Mouse (Mus musculus): ENCODE measurements around the gene Sco1. TPM values are rescaled to one million over a fixed set of nuclear protein-coding genes. Genes with fewer than 3 reads are reported as not detected.
"Not testable (repeated sequence)": the region's sequence is repeated elsewhere in the genome, so short reads cannot be mapped to it uniquely, and the experiment has no call there.

The Sco1 gene
- polyA plus RNA-seq, 1 experiment = 0.09 TPM

DNA sequence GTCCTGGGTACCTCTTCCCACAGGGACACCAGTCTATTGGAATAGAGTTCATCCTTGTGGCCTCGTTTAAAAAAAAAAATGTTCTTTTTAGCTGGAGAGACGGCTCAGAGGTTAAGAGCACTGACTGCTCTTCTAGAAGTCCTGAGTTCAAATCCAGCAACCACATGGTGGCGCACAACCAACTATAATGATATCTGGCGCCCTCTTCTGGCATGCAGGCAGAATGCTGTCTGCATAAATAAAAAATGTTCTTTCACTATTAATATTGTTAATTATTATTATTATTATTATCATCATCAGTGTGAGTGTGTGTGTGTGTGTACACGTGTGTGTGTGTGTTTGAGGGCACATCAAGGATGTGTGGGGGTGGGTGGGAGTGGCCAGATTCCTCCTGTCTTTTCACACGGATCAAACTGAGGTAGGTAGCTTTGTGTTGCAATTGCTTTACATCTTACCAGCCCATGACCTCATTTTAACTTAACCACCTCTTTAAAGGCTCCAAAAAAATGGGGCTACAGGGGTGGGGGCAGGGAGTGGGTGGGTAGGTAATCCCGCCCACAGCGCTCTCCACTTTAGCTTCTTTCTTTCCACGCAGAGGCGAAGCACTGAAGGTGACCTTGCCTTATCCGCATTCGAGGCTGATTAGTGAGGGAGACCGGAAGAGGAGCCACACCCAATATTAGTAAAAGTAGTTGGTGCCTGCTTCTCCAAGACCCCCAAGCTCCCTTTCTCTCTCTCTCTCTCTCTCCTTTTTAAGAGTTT lies 29.9 kb upstream of the Sco1 start:
- Histone ChIP-seq H3K4me3 (replicated peaks) (no peak overlapping the region), H3K36me3 (ENCODE audit: control insufficient read depth) (no peaks in the 10 kb centered on the region), H3K27me3 (ENCODE audit: control insufficient read depth) (peaks cover 8% of the 10 kb centered on the region), H3K4me1 (ENCODE audit: control insufficient read depth) (peaks cover 20% of the 10 kb centered on the region), H3K9me3 (ENCODE audit: control insufficient read depth, low read length) (no peaks in the 10 kb centered on the region)
- TF ChIP-seq TAL1 (IDR thresholded peaks at IDR 0.05; ENCODE audit: low read length) = no peak
- TF ChIP-seq GATA1 (IDR thresholded peaks at IDR 0.05; ENCODE audit: low read length) = no peak

DNA sequence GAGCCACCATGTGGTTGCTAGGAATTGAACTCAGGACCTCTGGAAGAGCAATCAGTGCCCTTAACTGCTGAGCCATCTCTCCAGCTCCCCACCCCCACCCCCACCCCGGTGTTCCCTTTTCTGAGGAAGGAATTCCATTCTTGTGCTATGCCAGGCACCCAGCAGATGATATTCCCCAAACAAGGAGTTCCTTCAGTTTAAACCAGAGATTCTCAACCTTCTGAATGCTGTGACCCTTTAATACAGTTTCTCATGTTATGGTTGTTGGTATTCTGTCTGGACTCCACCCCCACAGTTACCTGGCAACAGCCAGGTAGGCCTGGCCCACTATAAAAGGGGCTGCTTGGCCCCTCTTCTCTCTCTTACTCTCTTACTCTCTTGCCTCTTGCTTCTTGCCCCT lies 29.3 kb upstream of the Sco1 start:
- H3K9me3 ChIP-seq (ENCODE audit: control insufficient read depth, low read length); H3K4me3 ChIP-seq (replicated peaks); H3K36me3 ChIP-seq (ENCODE audit: control insufficient read depth); H3K27me3 ChIP-seq (ENCODE audit: control insufficient read depth): not testable (repeated sequence)
- peaks cover 20% of the 10 kb centered on the region for H3K4me1 ChIP-seq (ENCODE audit: control insufficient read depth)

DNA sequence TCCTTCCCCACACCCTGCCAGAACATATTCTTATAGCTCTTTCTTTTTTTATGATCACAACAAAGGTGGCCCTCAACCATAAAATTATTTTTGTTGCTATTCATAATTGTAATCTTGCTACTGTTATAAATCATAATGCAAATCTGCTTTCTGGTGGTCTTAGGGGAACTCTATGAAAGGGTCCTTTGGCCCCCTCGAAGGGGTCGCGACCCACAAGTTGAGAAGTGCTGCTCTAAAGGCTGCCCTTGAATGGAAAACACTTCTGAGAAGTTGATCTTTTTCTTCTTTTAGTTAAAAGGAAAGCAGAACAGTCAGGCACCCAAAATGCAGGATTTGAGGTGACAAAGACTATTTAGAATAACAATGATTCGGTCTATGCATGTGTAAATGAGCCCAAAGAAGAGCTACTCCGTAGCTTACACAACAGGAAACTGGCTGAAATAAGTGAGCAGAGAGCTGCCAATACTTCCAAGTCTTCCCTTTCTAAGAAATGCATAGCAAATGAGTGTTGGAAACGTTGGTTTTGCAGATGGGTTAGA lies 28.6 kb upstream of the Sco1 start:
- Histone ChIP-seq H3K27me3 (ENCODE audit: control insufficient read depth) (peaks cover 5% of the 10 kb centered on the region), H3K4me3 (replicated peaks) (no peak overlapping the region), H3K9me3 (ENCODE audit: control insufficient read depth, low read length) (no peaks in the 10 kb centered on the region), H3K4me1 (ENCODE audit: control insufficient read depth) (peaks cover 20% of the 10 kb centered on the region), H3K36me3 (ENCODE audit: control insufficient read depth) (no peaks in the 10 kb centered on the region)
- TF ChIP-seq TAL1 (IDR thresholded peaks at IDR 0.05; ENCODE audit: low read length) (no peak), GATA1 (IDR thresholded peaks at IDR 0.05; ENCODE audit: low read length) (no peak)

DNA sequence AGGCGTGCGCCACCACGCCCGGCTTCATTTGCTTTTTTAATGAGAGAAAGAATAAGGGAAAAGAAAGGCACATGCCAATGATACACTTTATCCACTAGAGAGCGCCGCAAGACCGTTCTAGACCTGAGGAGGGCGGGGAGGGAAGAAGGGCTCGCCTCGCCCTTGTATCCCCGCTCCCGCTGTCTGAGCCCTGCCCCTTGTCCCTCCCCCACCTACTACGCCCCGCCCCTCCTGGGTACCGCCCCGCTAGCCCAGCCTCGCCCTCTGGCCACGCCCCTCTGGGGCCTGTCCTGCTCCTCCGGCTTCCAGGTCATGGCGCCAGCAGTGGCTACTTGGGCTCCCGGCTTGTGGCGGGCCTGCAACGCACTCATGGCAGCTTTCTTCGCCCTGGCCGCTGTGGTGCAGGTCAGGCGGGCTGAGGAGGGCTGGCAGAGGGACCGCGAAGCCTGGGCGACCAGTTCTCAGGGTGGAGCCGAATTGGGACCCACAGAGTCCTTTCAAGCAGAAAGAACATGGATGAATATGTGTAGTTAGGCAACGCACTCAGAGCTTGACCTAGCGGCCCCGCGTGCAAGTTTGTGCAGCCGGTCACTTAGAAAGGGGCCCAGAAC lies 27.5 kb upstream of the Sco1 start, which contains the start of gene Tmem220:
TSS of gene Tmem220 (plus strand) at position 288 of the 611 bp plus-strand sequence.
- Histone ChIP-seq H3K4me1 (ENCODE audit: control insufficient read depth) (peaks cover 20% of the 10 kb centered on the region), H3K9me3 (ENCODE audit: control insufficient read depth, low read length) (no peaks in the 10 kb centered on the region), H3K4me3 (replicated peaks) (peak within 1 kb of the TSS; percentile 64), H3K36me3 (ENCODE audit: control insufficient read depth) (no peaks in the 10 kb centered on the region), H3K27me3 (ENCODE audit: control insufficient read depth) (peaks cover 5% of the 10 kb centered on the region)
- no peak for TF ChIP-seq TAL1 (IDR thresholded peaks at IDR 0.05; ENCODE audit: low read length)
- TF ChIP-seq GATA1 (IDR thresholded peaks at IDR 0.05; ENCODE audit: low read length) = no peak

DNA sequence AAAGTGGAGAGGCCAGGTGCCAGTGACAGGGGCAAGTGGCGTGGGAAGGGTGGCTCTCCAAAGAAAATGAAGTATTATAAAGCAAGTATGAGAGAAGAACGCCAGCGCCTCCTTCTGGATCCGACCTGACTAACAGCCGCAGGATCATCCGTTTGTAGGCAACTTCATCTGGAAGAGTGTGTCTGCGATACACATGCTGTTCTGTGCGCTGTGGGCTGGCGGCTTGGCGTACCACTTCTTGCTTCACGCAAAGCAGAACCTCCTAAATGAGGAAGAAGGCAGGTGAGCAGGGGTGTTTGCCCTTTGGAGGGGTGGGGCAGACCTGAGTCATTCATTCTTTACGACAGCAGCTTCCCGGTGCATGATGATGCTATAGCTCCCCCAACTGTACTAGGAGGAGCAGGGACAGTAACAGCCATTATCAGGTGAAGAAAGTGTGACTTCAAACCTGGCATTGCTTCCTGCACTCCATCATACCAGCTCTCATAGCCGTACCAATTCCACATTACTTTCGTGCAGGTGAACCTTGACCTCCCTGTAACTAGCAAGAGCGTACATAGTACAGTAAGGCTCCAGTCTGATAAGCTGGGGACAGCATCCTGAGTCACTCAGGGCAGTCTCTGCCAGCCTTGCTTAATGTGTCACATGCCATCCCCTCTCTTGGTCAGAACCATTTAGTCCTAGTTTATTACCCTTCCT lies 21.4 kb upstream of the Sco1 start:
- Histone ChIP-seq H3K27me3 (ENCODE audit: control insufficient read depth) (peaks cover 5% of the 10 kb centered on the region; the same call in 1 of the 2 replicates), H3K4me1 (ENCODE audit: control insufficient read depth) (no peaks in the 10 kb centered on the region), H3K9me3 (ENCODE audit: control insufficient read depth, low read length) (no peaks in the 10 kb centered on the region), H3K4me3 (replicated peaks) (no peak overlapping the region), H3K36me3 (ENCODE audit: control insufficient read depth) (no peaks in the 10 kb centered on the region)
- TF ChIP-seq GATA1 (IDR thresholded peaks at IDR 0.05; ENCODE audit: low read length) = no peak
- no peak for TF ChIP-seq TAL1 (IDR thresholded peaks at IDR 0.05; ENCODE audit: low read length)

DNA sequence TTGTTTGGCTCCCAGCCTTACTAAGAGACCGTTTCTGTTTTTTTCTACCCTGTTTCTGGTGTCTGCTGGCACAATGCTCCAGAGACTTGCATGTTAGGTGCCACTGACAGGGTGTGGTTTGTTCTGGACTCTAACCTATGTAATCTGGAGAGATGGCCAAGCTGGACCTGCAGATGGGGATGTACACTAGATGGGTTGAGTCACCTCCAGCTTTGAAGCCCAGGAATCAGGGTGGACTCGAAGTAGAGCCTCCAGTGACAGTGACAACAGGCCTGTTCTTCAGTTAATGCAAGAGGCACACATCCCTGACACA lies 20.9 kb upstream of the Sco1 start:
- TF ChIP-seq TAL1 (IDR thresholded peaks at IDR 0.05; ENCODE audit: low read length) (no peak), GATA1 (IDR thresholded peaks at IDR 0.05; ENCODE audit: low read length) (no peak)
- H3K4me3 ChIP-seq (replicated peaks) = no peak overlapping the region
- H3K9me3 ChIP-seq (ENCODE audit: control insufficient read depth, low read length) = no peaks in the 10 kb centered on the region
- H3K27me3 ChIP-seq (ENCODE audit: control insufficient read depth) = peaks cover 5% of the 10 kb centered on the region; the same call in 1 of the 2 replicates
- no peaks in the 10 kb centered on the region for H3K4me1 ChIP-seq (ENCODE audit: control insufficient read depth)
- H3K36me3 ChIP-seq (ENCODE audit: control insufficient read depth) = no peaks in the 10 kb centered on the region

DNA sequence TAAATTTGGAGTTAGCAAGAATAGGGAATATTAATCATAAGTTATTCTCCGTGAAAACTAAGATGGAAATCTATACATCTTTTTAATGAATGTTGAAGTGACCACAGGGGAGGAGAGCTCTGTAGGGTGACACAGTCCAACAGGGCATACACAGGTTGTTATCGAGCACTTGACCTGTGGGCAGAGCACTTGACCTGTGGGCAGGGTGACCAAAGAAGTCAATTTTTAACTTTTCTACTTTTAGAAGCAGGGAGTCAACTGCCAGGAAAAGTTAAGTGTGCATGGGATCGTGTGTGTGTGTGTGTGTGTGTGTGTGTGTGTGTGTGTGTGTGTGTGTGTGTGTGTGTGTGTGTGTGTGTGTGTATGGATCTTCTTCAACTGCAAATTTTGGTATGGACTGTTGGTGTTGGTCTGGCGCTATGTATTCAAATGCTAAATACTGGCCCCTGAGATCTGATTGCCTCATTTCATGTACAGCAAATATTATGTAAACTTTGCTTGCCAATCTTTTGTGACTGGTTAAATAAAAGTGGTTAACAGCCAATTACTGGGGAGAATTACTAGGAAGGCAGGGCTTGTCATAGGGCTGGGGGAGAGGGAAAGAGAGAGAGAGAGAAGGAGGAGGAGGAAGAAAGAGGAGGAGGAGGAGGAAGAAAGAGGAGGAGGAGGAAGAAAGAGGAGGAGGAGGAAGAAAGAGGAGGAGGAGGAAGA lies 17.5 kb upstream of the Sco1 start:
- Histone ChIP-seq H3K36me3 (ENCODE audit: control insufficient read depth) (peaks cover 22% of the 10 kb centered on the region), H3K4me1 (ENCODE audit: control insufficient read depth) (no peaks in the 10 kb centered on the region), H3K9me3 (ENCODE audit: control insufficient read depth, low read length) (no peaks in the 10 kb centered on the region), H3K27me3 (ENCODE audit: control insufficient read depth) (no peaks in the 10 kb centered on the region), H3K4me3 (replicated peaks) (no peak overlapping the region)
- TF ChIP-seq TAL1 (IDR thresholded peaks at IDR 0.05; ENCODE audit: low read length) (no peak), GATA1 (IDR thresholded peaks at IDR 0.05; ENCODE audit: low read length) (no peak)

DNA sequence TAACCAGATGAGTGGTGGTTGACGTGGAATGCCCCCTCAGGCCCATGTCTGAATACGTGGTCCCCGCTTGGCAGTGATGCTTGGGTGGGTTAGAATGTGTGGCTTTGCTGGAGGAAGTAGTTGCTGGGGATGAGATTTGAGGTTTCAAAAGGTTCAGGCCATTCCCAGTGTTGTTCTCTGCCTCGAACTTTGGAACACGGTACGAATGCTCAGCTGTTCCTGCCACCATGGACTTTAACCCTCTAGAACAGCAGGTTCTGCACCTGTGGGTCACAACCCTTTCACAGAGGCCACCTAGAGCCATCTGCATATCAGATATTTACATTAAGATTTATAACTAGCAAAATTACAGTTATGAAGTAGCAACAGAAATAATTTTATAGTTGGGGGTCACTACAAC lies 16.2 kb upstream of the Sco1 start:
- Histone ChIP-seq H3K4me3 (replicated peaks) (no peak overlapping the region), H3K27me3 (ENCODE audit: control insufficient read depth) (no peaks in the 10 kb centered on the region), H3K4me1 (ENCODE audit: control insufficient read depth) (no peaks in the 10 kb centered on the region), H3K36me3 (ENCODE audit: control insufficient read depth) (peaks cover 35% of the 10 kb centered on the region), H3K9me3 (ENCODE audit: control insufficient read depth, low read length) (no peaks in the 10 kb centered on the region)
- TF ChIP-seq GATA1 (IDR thresholded peaks at IDR 0.05; ENCODE audit: low read length) (no peak), TAL1 (IDR thresholded peaks at IDR 0.05; ENCODE audit: low read length) (no peak)

DNA sequence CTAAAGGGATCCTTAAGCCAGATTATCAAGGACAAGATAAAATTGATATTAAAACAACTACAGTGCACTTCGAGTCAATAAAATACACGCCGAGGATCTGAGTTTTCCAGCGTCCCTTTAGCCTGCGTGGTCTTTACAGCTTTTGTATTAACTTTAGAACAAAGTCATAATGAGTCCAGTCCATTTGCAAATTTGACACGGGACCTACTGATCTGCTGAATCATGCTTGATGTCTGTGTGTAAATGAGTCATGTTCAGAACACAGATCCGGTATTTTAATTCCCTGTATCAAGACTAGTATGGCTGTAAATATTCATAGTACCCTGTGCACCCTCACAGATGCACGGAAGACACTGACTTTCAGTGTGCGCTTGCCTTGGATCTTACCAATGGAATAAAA lies 15.6 kb upstream of the Sco1 start:
- H3K27me3 ChIP-seq (ENCODE audit: control insufficient read depth) = no peaks in the 10 kb centered on the region
- H3K36me3 ChIP-seq (ENCODE audit: control insufficient read depth) = peaks cover 42% of the 10 kb centered on the region
- no peak for TF ChIP-seq TAL1 (IDR thresholded peaks at IDR 0.05; ENCODE audit: low read length)
- TF ChIP-seq GATA1 (IDR thresholded peaks at IDR 0.05; ENCODE audit: low read length) = no peak
- H3K9me3 ChIP-seq (ENCODE audit: control insufficient read depth, low read length) = no peaks in the 10 kb centered on the region
- H3K4me1 ChIP-seq (ENCODE audit: control insufficient read depth) = no peaks in the 10 kb centered on the region
- H3K4me3 ChIP-seq (replicated peaks) = no peak overlapping the region

Measured in erythroblast, embryonic 14.5 days (primary cell).